Mouse (Mus musculus) liver, embryonic 11.5 days (tissue): ENCODE data around the gene Zfp90. TPM values are rescaled to one million over a fixed set of nuclear protein-coding genes. Genes with fewer than 3 reads are reported as not detected.
A peak's percentile ranks its signal among the peaks of the same experiment; 100 is the strongest.
"Not testable (repeated sequence)": the region's sequence is repeated elsewhere in the genome, so short reads cannot be mapped to it uniquely, and the experiment has no call there.

Experiments used
- ATAC-seq: fragments of 200-750 bp; cut with Nextera tagmentation; replicated peaks from 2 replicates; pipeline ENCODE4 v1.8.0; 2017; ENCODE audit warnings: moderate number of reproducible peaks, mild to moderate bottlenecking, moderate TSS enrichment, moderate library complexity; ENCODE audit not compliant: low FRiP score
- DNase-seq: peaks from one replicate; pipeline ENCODE4 v3.0.0-alpha.2; 2017; ENCODE audit warnings: low spot score
- H3K27ac ChIP-seq: fragments of 300-500 bp; sonication (generic); 2 replicates; pipeline ENCODE4 v1.5.1; 2014; ENCODE audit warnings: mild to moderate bottlenecking, low read depth, low read length, control low read depth
- H3K27me3 ChIP-seq: fragments of 300-500 bp; sonication (generic); replicated peaks from 2 replicates; pipeline ENCODE4 v1.6.1; 2014; ENCODE audit warnings: low read length, mixed read lengths; ENCODE audit not compliant: control insufficient read depth, insufficient read depth
- H3K36me3 ChIP-seq: fragments of 300-500 bp; sonication (generic); 2 replicates; pipeline ENCODE4 v1.6.1; 2014; ENCODE audit warnings: mild to moderate bottlenecking, low read length, moderate library complexity, mixed read lengths; ENCODE audit not compliant: control insufficient read depth, insufficient read depth
- H3K4me1 ChIP-seq: fragments of 300-500 bp; sonication (generic); replicated peaks from 2 replicates; pipeline ENCODE4 v1.6.1; 2014; ENCODE audit warnings: low read length, mixed read lengths; ENCODE audit not compliant: control insufficient read depth, insufficient read depth
- H3K4me2 ChIP-seq: fragments of 300-500 bp; sonication (generic); 2 replicates; pipeline ENCODE4 v1.6.1; 2014; ENCODE audit warnings: mild to moderate bottlenecking, control low read depth, moderate library complexity
- H3K4me3 ChIP-seq: fragments of 300-500 bp; sonication (generic); 2 replicates; pipeline ENCODE4 v1.5.1; 2014; ENCODE audit warnings: low read depth, low read length, control low read depth
- H3K9ac ChIP-seq: fragments of 300-500 bp; sonication (generic); 2 replicates; pipeline ENCODE4 v1.6.1; 2014; ENCODE audit warnings: low read depth, low read length, control low read depth
- H3K9me3 ChIP-seq: fragments of 300-500 bp; sonication (generic); 2 replicates; pipeline ENCODE4 v1.6.1; 2016; ENCODE audit warnings: low read length, inconsistent platforms, mixed read lengths; ENCODE audit not compliant: control insufficient read depth
- WGBS: fragments of 180-500 bp; shearing (Covaris S2); extraction: QIAGEN DNeasy Blood & Tissue Kit; methylation state at CpG from one replicate; pipeline ENCODE4 v1.1.7; 2014; 5-methylcytosine and 5-hydroxymethylcytosine counted together
- polyA plus RNA-seq: library from polyadenylated mRNA; unstranded; fragments of >200 nt; fragmentation: Nextera tagmentation; extraction: Ambion mirVana; gene quantifications from 2 replicates; pipeline ENCODE4 v1.2.1, GENCODE M21; 2014

Zfp90 gene
- polyA plus RNA-seq, 1 experiment from 2014 or later = 9.2 TPM

GRCm38 (mm10) chr8:106411783-106412451 lies 3.2 kb upstream of the Zfp90 start:
- 0 out of 2 replicates have a peak, but pooled peaks have one; percentile 19 for ATAC-seq
- Histone ChIP-seq H3K27me3 (no peaks in the 10 kb centered on the region), H3K36me3 (no peaks in the 10 kb centered on the region), H3K9me3 (no peaks in the 10 kb centered on the region), H3K9ac (no peak overlapping the region), H3K4me2 (0 out of 2 replicates have a peak overlapping the region, but pooled peaks have one; percentile 1), H3K4me3 (no peak overlapping the region), H3K27ac (no peak overlapping the region), H3K4me1 (peaks cover 2% of the 10 kb centered on the region; the same call in 1 of the 2 replicates)
- WGBS = 17% methylated on average over 14 of the region's 14 CpGs
- peak; percentile 41 for DNase-seq

GRCm38 (mm10) chr8:106417692-106418091 lies 2.6 kb downstream of the Zfp90 start:
- Histone ChIP-seq H3K9me3 (peaks cover 3% of the 10 kb centered on the region; the same call in 1 of the 2 replicates), H3K4me3 (no peak overlapping the region), H3K27ac (no peak overlapping the region), H3K4me2 (no peak overlapping the region), H3K27me3 (no peaks in the 10 kb centered on the region), H3K36me3 (peaks cover 29% of the 10 kb centered on the region), H3K4me1 (no peaks in the 10 kb centered on the region), H3K9ac (no peak overlapping the region)
- no peak for DNase-seq
- ATAC-seq = no peak
- WGBS = 89% methylated on average over 5 of the region's 5 CpGs

GRCm38 (mm10) chr8:106431088-106431487 lies 16.0 kb downstream of the Zfp90 start:
- H3K9me3 ChIP-seq = no peaks in the 10 kb centered on the region; the same call in 1 of the 2 replicates
- no peak overlapping the region for H3K9ac ChIP-seq
- ATAC-seq (no peak), DNase-seq (no peak)
- H3K4me1 ChIP-seq = no peaks in the 10 kb centered on the region
- no peak overlapping the region for H3K27ac ChIP-seq
- H3K36me3 ChIP-seq = peaks cover 5% of the 10 kb centered on the region
- no peak overlapping the region for H3K4me3 ChIP-seq
- 31% methylated on average over 12 of the region's 12 CpGs for WGBS
- 0 out of 2 replicates have a peak, but pooled peaks cover 2% of the 10 kb centered on the region for H3K27me3 ChIP-seq
- H3K4me2 ChIP-seq = no peak overlapping the region

- not testable (repeated sequence) for H3K27me3 ChIP-seq, H3K9me3 ChIP-seq, H3K4me1 ChIP-seq, H3K4me3 ChIP-seq, H3K36me3 ChIP-seq, H3K9ac ChIP-seq, H3K4me2 ChIP-seq, ATAC-seq, DNase-seq, H3K27ac ChIP-seq
- WGBS = 58% methylated on average over 10 of the region's 10 CpGs
Observed at GRCm38 (mm10) chr8:106431952-106432351, 16.8 kb downstream of the Zfp90 start.

GRCm38 (mm10) chr8:106432954-106433570 lies 17.9 kb downstream of the Zfp90 start:
- Histone ChIP-seq H3K36me3 (no peaks in the 10 kb centered on the region), H3K9ac (no peak overlapping the region), H3K4me2 (peak overlapping the region; percentile 47), H3K9me3 (no peaks in the 10 kb centered on the region), H3K4me3 (0 out of 2 replicates have a peak overlapping the region, but pooled peaks have one; percentile 6), H3K27ac (no peak overlapping the region), H3K4me1 (no peaks in the 10 kb centered on the region), H3K27me3 (0 out of 2 replicates have a peak, but pooled peaks cover 2% of the 10 kb centered on the region)
- ATAC-seq = no peak
- DNase-seq = peak; percentile 77
- 11% methylated on average over 20 of the region's 20 CpGs for WGBS

- no peaks in the 10 kb centered on the region for H3K36me3 ChIP-seq
- WGBS = 42% methylated on average over 1 of the region's 1 CpGs
- H3K27me3 ChIP-seq = 0 out of 2 replicates have a peak, but pooled peaks cover 2% of the 10 kb centered on the region
- H3K4me2 ChIP-seq = no peak overlapping the region
- no peaks in the 10 kb centered on the region for H3K9me3 ChIP-seq
- H3K4me3 ChIP-seq = no peak overlapping the region
- ATAC-seq = no peak
- no peaks in the 10 kb centered on the region for H3K4me1 ChIP-seq
- no peak for DNase-seq
- no peak overlapping the region for H3K9ac ChIP-seq
- no peak overlapping the region for H3K27ac ChIP-seq
Observed at GRCm38 (mm10) chr8:106433667-106434066, 18.5 kb downstream of the Zfp90 start.

- no peaks in the 10 kb centered on the region for H3K4me1 ChIP-seq
- H3K27ac ChIP-seq = no peak overlapping the region
- H3K36me3 ChIP-seq = no peaks in the 10 kb centered on the region
- H3K9me3 ChIP-seq = no peaks in the 10 kb centered on the region
- no peak overlapping the region for H3K4me2 ChIP-seq
- H3K4me3 ChIP-seq = no peak overlapping the region
- 65% methylated on average over 3 of the region's 3 CpGs for WGBS
- DNase-seq = no peak
- no peak for ATAC-seq
- H3K9ac ChIP-seq = no peak overlapping the region
- no peaks in the 10 kb centered on the region for H3K27me3 ChIP-seq
Observed at GRCm38 (mm10) chr8:106437781-106438180, 22.7 kb downstream of the Zfp90 start.

- Histone ChIP-seq H3K9ac (no peak overlapping the region), H3K9me3 (no peaks in the 10 kb centered on the region), H3K36me3 (no peaks in the 10 kb centered on the region), H3K27ac (no peak overlapping the region), H3K4me1 (no peaks in the 10 kb centered on the region), H3K4me3 (no peak overlapping the region), H3K27me3 (no peaks in the 10 kb centered on the region), H3K4me2 (no peak overlapping the region)
- DNase-seq = no peak
- WGBS = 74% methylated on average over 3 of the region's 3 CpGs
- ATAC-seq = no peak
Observed at GRCm38 (mm10) chr8:106440146-106440545, 25.0 kb downstream of the Zfp90 start.

- no peaks in the 10 kb centered on the region for H3K4me1 ChIP-seq
- no peak overlapping the region for H3K27ac ChIP-seq
- H3K9ac ChIP-seq = no peak overlapping the region
- DNase-seq = no peak
- no peaks in the 10 kb centered on the region for H3K9me3 ChIP-seq
- no peak for ATAC-seq
- H3K4me3 ChIP-seq = no peak overlapping the region
- H3K27me3 ChIP-seq = no peaks in the 10 kb centered on the region
- 97% methylated on average over 1 of the region's 1 CpGs for WGBS
- H3K36me3 ChIP-seq = no peaks in the 10 kb centered on the region
- H3K4me2 ChIP-seq = no peak overlapping the region
Observed at GRCm38 (mm10) chr8:106442740-106443139, 27.6 kb downstream of the Zfp90 start.
